Mouse (Mus musculus) embryonic fibroblast, embryonic 13.5 days (primary cell): ENCODE measurements at regions not wholly inside any gene's neighbourhood (a gene's known extent, or its start where the extent isn't known, plus 50 kb on each side); places are given as distances from the start of the nearest gene placed in this dataset.

ENCODE experiments used
- CTCF ChIP-seq: IDR thresholded peaks from 2 replicates; pipeline ENCODE4 v1.5.1; 2011; ENCODE audit warnings: mild to moderate bottlenecking, control low read depth, low read length, moderate library complexity, borderline replicate concordance; ENCODE audit not compliant: insufficient read depth
- POLR2A ChIP-seq: IDR thresholded peaks from 2 replicates; pipeline ENCODE4 v1.6.1; 2011; ENCODE audit warnings: low read depth, mild to moderate bottlenecking, control low read depth, low read length, moderate library complexity

DNA sequence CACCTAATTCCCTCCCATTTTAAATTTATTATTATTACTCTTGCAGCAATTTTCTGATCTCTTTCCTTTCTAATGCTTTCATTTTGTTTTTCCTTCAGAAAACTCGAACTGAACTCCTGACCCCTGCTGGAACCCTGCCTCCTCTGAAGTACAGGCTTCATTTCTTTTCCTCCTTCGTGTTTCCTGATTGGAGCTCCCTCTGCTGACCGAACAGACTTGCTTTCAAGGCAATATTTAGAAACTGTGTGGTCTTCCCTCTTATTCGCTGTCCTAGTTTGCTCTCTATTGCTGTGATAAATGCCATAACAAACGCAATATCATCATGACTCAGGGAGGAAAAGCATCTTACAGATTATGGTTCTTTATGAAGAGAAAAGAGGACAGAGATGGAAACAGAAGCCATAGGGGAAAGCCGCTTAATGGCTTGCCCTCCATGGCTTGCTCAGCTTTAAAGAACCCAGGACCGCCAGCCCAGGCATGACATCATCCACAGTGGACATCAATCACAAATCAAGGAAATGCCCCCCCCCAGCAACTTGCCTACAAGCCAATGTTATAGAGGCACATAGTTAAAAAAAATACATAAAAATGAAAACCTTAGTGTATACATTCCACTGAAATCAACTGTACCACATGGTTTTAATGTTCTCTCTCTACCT is 104.5 kb downstream of the Rbm43 start:
- TF ChIP-seq CTCF (no peak), POLR2A (no peak)
